Mouse (Mus musculus): Measurements from ENCODE around the gene Prkcsh. TPM values are rescaled to one million over a fixed set of nuclear protein-coding genes. Genes with fewer than 3 reads are reported as not detected.

Gene Prkcsh
- total RNA-seq, 4 experiments from 2014 or later = 98.6 to 109 (median 104) TPM

GRCm38 (mm10) chr9:22049315-22049714 lies 46.7 kb downstream of the Prkcsh start:
- no peak for DNase-seq (ENCODE audit: low spot score in 2 of 2)

GRCm38 (mm10) chr9:22049721-22050270 lies 47.2 kb downstream of the Prkcsh start:
- no peak for DNase-seq (ENCODE audit: low spot score in 2 of 2)

GRCm38 (mm10) chr9:22050351-22050889 lies 47.8 kb downstream of the Prkcsh start:
- DNase-seq (ENCODE audit: low spot score in 2 of 2) = peak in 1 of 2 experiments; percentile 59

- DNase-seq (ENCODE audit: low spot score in 2 of 2) = no peak
Measured at GRCm38 (mm10) chr9:22051161-22051957, 48.8 kb downstream of the Prkcsh start.

GRCm38 (mm10) chr9:22051958-22052254 lies 49.3 kb downstream of the Prkcsh start, which contains the start of gene Elavl3:
Elavl3 (minus strand) TSS chr9:22052023.
- DNase-seq (ENCODE audit: low spot score in 2 of 2) = peak; percentile 77 to 78

- no peak for DNase-seq (ENCODE audit: low spot score in 2 of 2)
Measured at GRCm38 (mm10) chr9:22053657-22054056, 51.1 kb downstream of the Prkcsh start.

- DNase-seq (ENCODE audit: low spot score in 2 of 2) = peak; percentile 85 to 86
Measured at GRCm38 (mm10) chr9:22054411-22055076, 51.9 kb downstream of the Prkcsh start.

- no peak for DNase-seq (ENCODE audit: low spot score in 2 of 2)
Measured at GRCm38 (mm10) chr9:22055713-22056112, 53.1 kb downstream of the Prkcsh start.

GRCm38 (mm10) chr9:22056303-22056910 lies 53.8 kb downstream of the Prkcsh start:
- DNase-seq (ENCODE audit: low spot score in 2 of 2) = no peak

- no peak for DNase-seq (ENCODE audit: low spot score in 2 of 2)
Measured at GRCm38 (mm10) chr9:22057031-22057517, 54.5 kb downstream of the Prkcsh start.

GRCm38 (mm10) chr9:22058011-22058424 lies 55.4 kb downstream of the Prkcsh start:
- DNase-seq (ENCODE audit: low spot score in 2 of 2) = no peak

GRCm38 (mm10) chr9:22061339-22061738 lies 58.7 kb downstream of the Prkcsh start:
- DNase-seq (ENCODE audit: low spot score in 2 of 2) = peak in 1 of 2 experiments; percentile 77

Other genes with a start within 250 kb of the Prkcsh start
- gene Spc24, start 242.5 kb upstream of the Prkcsh start, total RNA-seq (2022) = 1 to 10 TPM in 2 of 4 experiments, under 1 TPM in 2; 0.45 to 4.3 (median 2.1) TPM
- 10 to 100 TPM in 2 of 4 experiments, 1 to 10 TPM in 2; 7.2 to 10.1 (median 9.3) TPM for gene Kank2, start 204.1 kb upstream of the Prkcsh start, total RNA-seq (2022)
- gene Angptl8, start 167.3 kb upstream of the Prkcsh start, total RNA-seq (2022) = not detected
- 10 to 100 TPM; 12.7 to 23.0 (median 19.2) TPM for gene Dock6, start 150.2 kb upstream of the Prkcsh start, total RNA-seq (2022)
- gene Rab3d, start 84.6 kb upstream of the Prkcsh start, total RNA-seq (2022) = 10 to 100 TPM; 16.9 to 23.5 (median 21.1) TPM
- 10 to 100 TPM; 18.7 to 22.5 (median 21.8) TPM for gene Ccdc159, start 75.3 kb upstream of the Prkcsh start, total RNA-seq (2022)
- 10 to 100 TPM; 42.8 to 49.1 (median 43.5) TPM for gene Tmem205, start 75.2 kb upstream of the Prkcsh start, total RNA-seq (2022)
- 100 to 1,000 TPM; 229 to 244 (median 235) TPM for gene Plppr2, start 65.8 kb upstream of the Prkcsh start, total RNA-seq (2022)
- 10 to 100 TPM; 12.0 to 14.0 (median 13.1) TPM for gene Swsap1, start 47.1 kb upstream of the Prkcsh start, total RNA-seq (2022)
- 10 to 100 TPM in 1 of 4 experiments, 1 to 10 TPM in 3; 6.6 to 11.3 (median 8.2) TPM for gene Epor, start 39.3 kb upstream of the Prkcsh start, total RNA-seq (2022)
- gene Rgl3, start 13.4 kb upstream of the Prkcsh start, total RNA-seq (2022) = 1 to 10 TPM; 2.2 to 4.2 (median 2.6) TPM
- 10 to 100 TPM in 1 of 4 experiments, 1 to 10 TPM in 3; 6.5 to 12.3 (median 8.3) TPM for gene Ccdc151, start 172 bp upstream of the Prkcsh start, total RNA-seq (2022)
- 100 to 1,000 TPM; 126 to 166 (median 145) TPM for gene Elavl3, start 49.2 kb downstream of the Prkcsh start, total RNA-seq (2022)
- not detected for gene Gm49318, start 68.5 kb downstream of the Prkcsh start, total RNA-seq (2022)
- 10 to 100 TPM; 22.9 to 26.6 (median 23.9) TPM for gene Zfp653, start 68.6 kb downstream of the Prkcsh start, total RNA-seq (2022)
- gene Ecsit, start 82.6 kb downstream of the Prkcsh start, total RNA-seq (2022) = 10 to 100 TPM; 43.7 to 51.6 (median 45.7) TPM
- gene Cnn1, start 96.4 kb downstream of the Prkcsh start, total RNA-seq (2022) = 1 to 10 TPM in 3 of 4 experiments, under 1 TPM in 1; 0.63 to 3.0 (median 1.0) TPM
- gene Elof1, start 114.4 kb downstream of the Prkcsh start, total RNA-seq (2022) = 10 to 100 TPM; 55.4 to 61.7 (median 59.4) TPM
- under 1 TPM in 3 of 4 experiments, not detected in 1; 0.54 to 0.98 (median 0.65) TPM for gene Acp5, start 132.9 kb downstream of the Prkcsh start, total RNA-seq (2022)
- 10 to 100 TPM; 37.1 to 47.5 (median 41.4) TPM for gene Pigyl, start 154.0 kb downstream of the Prkcsh start, total RNA-seq (2022)
- under 1 TPM in 3 of 4 experiments, not detected in 1; 0.11 to 0.31 (median 0.12) TPM for gene Zfp872, start 185.3 kb downstream of the Prkcsh start, total RNA-seq (2022)
- gene Zfp809, start 222.9 kb downstream of the Prkcsh start, total RNA-seq (2022) = 10 to 100 TPM; 21.2 to 23.1 (median 22.5) TPM